Mouse (Mus musculus): ENCODE results near the gene Slc41a1. TPM values are rescaled to one million over a fixed set of nuclear protein-coding genes. Genes with fewer than 3 reads are reported as not detected.
A peak's percentile ranks its signal among the peaks of the same experiment; 100 is the strongest.

The Slc41a1 gene
- polyA plus RNA-seq, 1 experiment = 14.4 TPM

DNA sequence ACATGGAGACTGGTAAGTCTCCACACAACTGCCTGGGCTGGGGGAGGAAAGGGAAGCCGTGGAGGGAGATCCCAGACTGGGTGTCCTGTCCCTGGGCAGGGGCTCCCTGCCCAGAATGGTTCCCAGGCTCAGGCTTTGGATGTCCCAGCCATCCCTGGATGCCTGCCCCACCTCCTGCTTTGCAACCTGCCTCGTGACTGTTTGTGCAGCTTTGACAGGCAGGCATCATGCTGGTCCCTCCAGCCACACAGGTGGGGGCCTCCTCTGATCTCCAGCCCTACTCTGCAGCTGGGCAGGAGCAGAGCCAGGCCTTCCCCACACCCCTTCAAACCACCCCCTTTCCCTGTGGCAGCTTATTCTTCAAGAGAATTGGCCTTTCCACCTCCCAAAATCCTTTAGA, 12.0 kb downstream of the Slc41a1 start:
- Histone ChIP-seq H3K9me3 (replicated peaks; ENCODE audit: control insufficient read depth, insufficient read depth, low read length, poor library complexity, severe bottlenecking) (no peaks in the 10 kb centered on the region), H3K9ac (ENCODE audit: low read depth, poor library complexity, severe bottlenecking) (no peak overlapping the region), H3K27me3 (ENCODE audit: control insufficient read depth, insufficient read depth, low read length, poor library complexity, severe bottlenecking) (no peaks in the 10 kb centered on the region), H3K4me1 (ENCODE audit: control insufficient read depth, insufficient read depth, low read length) (no peaks in the 10 kb centered on the region), H3K27ac (ENCODE audit: insufficient read depth, low read length) (no peak overlapping the region), H3K4me3 (ENCODE audit: low read depth, low read length) (no peak overlapping the region), H3K36me3 (ENCODE audit: control insufficient read depth, insufficient read depth, low read length, poor library complexity, severe bottlenecking) (peaks cover 13% of the 10 kb centered on the region)
- TF ChIP-seq POLR2A (IDR thresholded peaks at IDR 0.05; ENCODE audit: insufficient read depth, low read length) (no peak), CTCF (IDR thresholded peaks at IDR 0.05; ENCODE audit: low read depth, low read length) (no peak), EP300 (IDR thresholded peaks at IDR 0.05; ENCODE audit: insufficient read depth, low read depth, low read length) (no peak)

DNA sequence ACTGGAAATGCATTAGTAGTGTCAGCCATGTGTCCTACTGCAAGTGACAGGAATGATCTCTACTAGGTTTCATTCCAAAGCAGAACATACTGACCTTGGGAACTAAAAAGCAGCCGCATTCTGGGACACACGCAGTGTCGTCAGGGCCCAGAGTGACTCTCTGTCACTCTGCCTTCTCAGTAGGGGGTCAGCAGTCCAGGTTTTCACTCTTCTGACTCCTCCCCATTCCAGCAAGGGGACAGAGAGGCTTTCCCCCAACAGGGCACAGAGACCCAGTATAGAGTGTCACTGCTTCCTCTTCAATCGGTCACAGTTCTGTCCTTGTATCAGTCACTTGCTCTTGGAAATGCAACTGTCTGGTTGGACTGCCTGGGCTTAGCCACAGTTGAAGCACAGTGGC, 14.9 kb downstream of the Slc41a1 start:
- H3K9me3 ChIP-seq (replicated peaks; ENCODE audit: control insufficient read depth, insufficient read depth, low read length, poor library complexity, severe bottlenecking) = no peaks in the 10 kb centered on the region
- H3K9ac ChIP-seq (ENCODE audit: low read depth, poor library complexity, severe bottlenecking) = no peak overlapping the region
- H3K36me3 ChIP-seq (ENCODE audit: control insufficient read depth, insufficient read depth, low read length, poor library complexity, severe bottlenecking) = peaks cover 18% of the 10 kb centered on the region
- no peaks in the 10 kb centered on the region for H3K27me3 ChIP-seq (ENCODE audit: control insufficient read depth, insufficient read depth, low read length, poor library complexity, severe bottlenecking)
- no peak overlapping the region for H3K27ac ChIP-seq (ENCODE audit: insufficient read depth, low read length)
- no peaks in the 10 kb centered on the region for H3K4me1 ChIP-seq (ENCODE audit: control insufficient read depth, insufficient read depth, low read length)
- H3K4me3 ChIP-seq (ENCODE audit: low read depth, low read length) = no peak overlapping the region
- TF ChIP-seq CTCF (IDR thresholded peaks at IDR 0.05; ENCODE audit: low read depth, low read length) = no peak
- TF ChIP-seq POLR2A (IDR thresholded peaks at IDR 0.05; ENCODE audit: insufficient read depth, low read length) = no peak
- no peak for TF ChIP-seq EP300 (IDR thresholded peaks at IDR 0.05; ENCODE audit: insufficient read depth, low read depth, low read length)

DNA sequence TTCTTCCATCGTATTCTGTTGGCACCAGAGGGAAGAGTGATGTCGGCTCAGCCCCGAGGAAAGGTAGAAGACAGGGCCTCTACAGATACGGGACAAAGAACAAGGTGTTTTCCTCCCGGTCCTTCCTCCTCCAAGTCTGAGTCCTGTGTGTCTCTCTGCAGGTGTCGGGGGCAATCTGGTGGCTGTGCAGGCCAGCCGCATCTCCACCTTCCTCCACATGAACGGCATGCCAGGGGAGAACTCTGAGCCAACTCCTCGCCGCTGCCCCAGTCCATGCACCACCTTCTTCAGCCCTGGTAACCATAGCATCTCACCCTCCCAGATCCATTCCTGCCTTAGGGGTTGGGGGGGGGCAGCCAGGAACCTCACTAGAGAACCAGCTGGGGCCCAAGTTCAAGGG, 16.5 kb downstream of the Slc41a1 start:
- Histone ChIP-seq H3K27me3 (ENCODE audit: control insufficient read depth, insufficient read depth, low read length, poor library complexity, severe bottlenecking) (no peaks in the 10 kb centered on the region), H3K36me3 (ENCODE audit: control insufficient read depth, insufficient read depth, low read length, poor library complexity, severe bottlenecking) (peaks cover 18% of the 10 kb centered on the region), H3K9me3 (replicated peaks; ENCODE audit: control insufficient read depth, insufficient read depth, low read length, poor library complexity, severe bottlenecking) (no peaks in the 10 kb centered on the region), H3K9ac (ENCODE audit: low read depth, poor library complexity, severe bottlenecking) (no peak overlapping the region), H3K27ac (ENCODE audit: insufficient read depth, low read length) (no peak overlapping the region), H3K4me3 (ENCODE audit: low read depth, low read length) (no peak overlapping the region), H3K4me1 (ENCODE audit: control insufficient read depth, insufficient read depth, low read length) (no peaks in the 10 kb centered on the region)
- TF ChIP-seq CTCF (IDR thresholded peaks at IDR 0.05; ENCODE audit: low read depth, low read length) = no peak
- no peak for TF ChIP-seq EP300 (IDR thresholded peaks at IDR 0.05; ENCODE audit: insufficient read depth, low read depth, low read length)
- TF ChIP-seq POLR2A (IDR thresholded peaks at IDR 0.05; ENCODE audit: insufficient read depth, low read length) = no peak

DNA sequence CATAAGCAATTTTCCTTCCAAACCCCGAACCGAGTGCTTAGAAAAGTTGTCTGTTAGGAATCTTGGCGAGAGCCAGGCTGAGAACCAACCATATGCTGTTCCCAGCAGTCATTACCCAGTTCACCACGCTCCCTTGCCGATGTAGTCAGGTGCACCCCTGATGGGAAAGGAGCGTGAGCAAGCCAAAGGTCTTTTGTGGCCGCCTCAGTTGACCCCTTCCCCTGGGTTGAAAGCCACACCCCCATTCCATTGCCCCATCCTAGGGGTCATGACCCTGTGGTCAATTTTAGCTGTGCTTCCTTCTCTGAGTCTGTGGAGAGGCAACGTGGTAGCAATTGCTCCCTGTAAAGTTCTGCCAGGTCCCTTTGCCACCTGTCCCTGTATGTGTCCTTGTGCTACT, 17.6 kb downstream of the Slc41a1 start:
- Histone ChIP-seq H3K27ac (ENCODE audit: insufficient read depth, low read length) (no peak overlapping the region), H3K27me3 (ENCODE audit: control insufficient read depth, insufficient read depth, low read length, poor library complexity, severe bottlenecking) (no peaks in the 10 kb centered on the region), H3K36me3 (ENCODE audit: control insufficient read depth, insufficient read depth, low read length, poor library complexity, severe bottlenecking) (peaks cover 18% of the 10 kb centered on the region), H3K4me1 (ENCODE audit: control insufficient read depth, insufficient read depth, low read length) (no peaks in the 10 kb centered on the region), H3K9ac (ENCODE audit: low read depth, poor library complexity, severe bottlenecking) (no peak overlapping the region), H3K4me3 (ENCODE audit: low read depth, low read length) (no peak overlapping the region), H3K9me3 (replicated peaks; ENCODE audit: control insufficient read depth, insufficient read depth, low read length, poor library complexity, severe bottlenecking) (no peaks in the 10 kb centered on the region)
- TF ChIP-seq POLR2A (IDR thresholded peaks at IDR 0.05; ENCODE audit: insufficient read depth, low read length) (no peak), EP300 (IDR thresholded peaks at IDR 0.05; ENCODE audit: insufficient read depth, low read depth, low read length) (no peak), CTCF (IDR thresholded peaks at IDR 0.05; ENCODE audit: low read depth, low read length) (no peak)

DNA sequence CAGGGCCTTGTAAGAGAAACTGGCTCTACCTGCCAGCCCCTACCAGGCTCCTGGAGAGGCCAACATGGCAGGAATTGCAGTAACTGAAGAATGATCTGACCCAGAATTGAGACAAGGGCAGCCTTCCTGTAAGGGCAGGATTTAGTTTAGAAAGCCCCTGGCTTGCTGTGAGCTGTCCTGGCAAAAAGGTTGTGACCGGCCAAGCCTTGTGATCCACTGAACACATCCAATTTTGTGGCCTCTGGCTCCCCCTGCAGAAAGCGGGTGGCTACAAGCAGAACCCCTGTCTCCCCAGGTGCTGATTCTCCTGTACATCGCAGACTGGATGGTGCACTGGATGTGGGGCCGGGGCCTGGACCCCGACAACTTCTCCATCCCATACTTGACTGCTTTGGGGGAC, 19.0 kb downstream of the Slc41a1 start:
- Histone ChIP-seq H3K36me3 (ENCODE audit: control insufficient read depth, insufficient read depth, low read length, poor library complexity, severe bottlenecking) (peaks cover 14% of the 10 kb centered on the region), H3K4me1 (ENCODE audit: control insufficient read depth, insufficient read depth, low read length) (no peaks in the 10 kb centered on the region), H3K9ac (ENCODE audit: low read depth, poor library complexity, severe bottlenecking) (no peak overlapping the region), H3K27me3 (ENCODE audit: control insufficient read depth, insufficient read depth, low read length, poor library complexity, severe bottlenecking) (no peaks in the 10 kb centered on the region), H3K27ac (ENCODE audit: insufficient read depth, low read length) (no peak overlapping the region), H3K4me3 (ENCODE audit: low read depth, low read length) (no peak overlapping the region), H3K9me3 (replicated peaks; ENCODE audit: control insufficient read depth, insufficient read depth, low read length, poor library complexity, severe bottlenecking) (no peaks in the 10 kb centered on the region)
- TF ChIP-seq POLR2A (IDR thresholded peaks at IDR 0.05; ENCODE audit: insufficient read depth, low read length) = no peak
- peak; percentile 69 for TF ChIP-seq CTCF (IDR thresholded peaks at IDR 0.05; ENCODE audit: low read depth, low read length)

DNA sequence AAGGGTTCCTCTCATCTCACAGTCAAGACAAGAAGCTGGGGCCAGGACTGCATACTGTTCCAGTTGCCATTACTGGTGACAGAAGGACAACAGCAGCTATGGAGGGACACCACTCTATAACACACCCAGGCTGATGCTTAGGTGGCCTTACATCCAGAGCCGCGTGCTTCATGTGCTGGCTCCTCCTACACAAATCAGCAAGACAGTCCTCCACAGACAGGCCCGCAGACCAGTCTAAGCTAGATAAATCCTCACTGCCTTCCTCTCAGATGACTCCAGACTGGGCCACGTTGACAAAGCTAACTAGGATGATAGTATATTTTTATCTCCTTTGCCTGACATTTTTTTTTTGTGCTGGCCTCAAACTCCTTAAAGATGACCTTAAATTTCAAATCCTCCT, 34.5 kb downstream of the Slc41a1 start:
- Histone ChIP-seq H3K27me3 (ENCODE audit: control insufficient read depth, insufficient read depth, low read length, poor library complexity, severe bottlenecking) (no peaks in the 10 kb centered on the region), H3K36me3 (ENCODE audit: control insufficient read depth, insufficient read depth, low read length, poor library complexity, severe bottlenecking) (no peaks in the 10 kb centered on the region), H3K9me3 (replicated peaks; ENCODE audit: control insufficient read depth, insufficient read depth, low read length, poor library complexity, severe bottlenecking) (no peaks in the 10 kb centered on the region), H3K4me1 (ENCODE audit: control insufficient read depth, insufficient read depth, low read length) (peaks cover 1% of the 10 kb centered on the region), H3K4me3 (ENCODE audit: low read depth, low read length) (no peak overlapping the region), H3K27ac (ENCODE audit: insufficient read depth, low read length) (no peak overlapping the region), H3K9ac (ENCODE audit: low read depth, poor library complexity, severe bottlenecking) (no peak overlapping the region)
- TF ChIP-seq EP300 (IDR thresholded peaks at IDR 0.05; ENCODE audit: insufficient read depth, low read depth, low read length) (no peak), POLR2A (IDR thresholded peaks at IDR 0.05; ENCODE audit: insufficient read depth, low read length) (no peak), CTCF (IDR thresholded peaks at IDR 0.05; ENCODE audit: low read depth, low read length) (no peak)
